Mouse (Mus musculus) bone marrow macrophage, adult 2 months (primary cell): ENCODE results near the gene Tia1.

Source experiments
- CTCF ChIP-seq: IDR thresholded peaks from 2 replicates; pipeline ENCODE4 v1.5.1; 2012; ENCODE audit warnings: low read depth, mild to moderate bottlenecking, low read length, moderate library complexity
- POLR2A ChIP-seq: IDR thresholded peaks from 2 replicates; pipeline ENCODE4 v1.6.1; 2012; ENCODE audit warnings: mild to moderate bottlenecking, low read depth, low read length, borderline replicate concordance

GRCm38 (mm10) chr6:86439531-86439930 lies 35.5 kb downstream of the Tia1 start:
- TF ChIP-seq CTCF (no peak), POLR2A (no peak)
